Mouse (Mus musculus): Measurements from ENCODE around the gene Atp6v0a4.

- no peak for TF ChIP-seq POLR2A (IDR thresholded peaks at IDR 0.05; ENCODE audit: insufficient read depth, low read depth, low read length)
- TF ChIP-seq CTCF (IDR thresholded peaks at IDR 0.05; ENCODE audit: insufficient read depth, low read depth, low read length): no peak
Observed at GRCm38 (mm10) chr6:38073592-38073991, 50.8 kb downstream of the Atp6v0a4 start.
